28 mouse cellular contexts compared by ENCODE assay signal in genomic region chr10:117100175-117100574, GRCm38 (mm10). TPM values are rescaled to one million over a fixed set of nuclear protein-coding genes. Genes with fewer than 3 reads are reported as not detected.
DNase-seq lines count a peak whose midpoint lies in the region; ATAC-seq and TF ChIP-seq lines count a peak whose summit lies in the region.
"Had no signal": no experiment of that assay in that cellular context is flagged by ENCODE, and none has a peak within 500 bp of the region (broad histone marks: within the 10 kb centered on the region; RNA-seq: fewer than 3 reads in every experiment).

No protein-coding gene starts in this region.

- H3K4me1 ChIP-seq in liver, embryonic 16.5 days (ENCODE audit: control insufficient read depth, low read depth, low read length), result peaks cover 43% of the 10 kb centered on the region
- H3K4me1 ChIP-seq in forebrain, postnatal 0 days (ENCODE audit: insufficient read depth), result no peaks in the 10 kb centered on the region

- H3K4me2 ChIP-seq in liver, embryonic 16.5 days (ENCODE audit: low read depth, low read length), result no peak overlapping the region
- H3K4me2 ChIP-seq in forebrain, postnatal 0 days (ENCODE audit: low read depth), result no peak overlapping the region
- H3K4me2 ChIP-seq: embryonic facial prominence, embryonic 12.5 days; embryonic facial prominence, embryonic 15.5 days; heart, embryonic 13.5 days; hindbrain, embryonic 12.5 days; hindbrain, embryonic 15.5 days had no signal

- 66% methylated on average over 5 of the region's 5 CpGs for WGBS in liver, embryonic 16.5 days (ENCODE audit: insufficient replicate concordance)
- WGBS in forebrain, postnatal 0 days, result 88% methylated on average over 5 of the region's 5 CpGs

- peak overlapping the region; percentile 42; the same call in 1 of the 2 replicates for H3K27ac ChIP-seq in liver, embryonic 16.5 days (ENCODE audit: low read length)
- no peak overlapping the region for H3K27ac ChIP-seq in forebrain, postnatal 0 days (ENCODE audit: low read depth, low read length)
- H3K27ac ChIP-seq: embryonic facial prominence, embryonic 12.5 days; embryonic facial prominence, embryonic 15.5 days; heart, adult 2 months; heart, embryonic 10.5 days; heart, embryonic 13.5 days; hindbrain, embryonic 12.5 days; hindbrain, embryonic 15.5 days had no signal

- no peaks in the 10 kb centered on the region for H3K27me3 ChIP-seq in liver, embryonic 16.5 days (ENCODE audit: control insufficient read depth, insufficient read depth, low read depth, low read length)
- no peaks in the 10 kb centered on the region for H3K27me3 ChIP-seq in forebrain, postnatal 0 days (ENCODE audit: insufficient read depth, low read length)
- H3K27me3 ChIP-seq: embryonic facial prominence, embryonic 12.5 days; embryonic facial prominence, embryonic 15.5 days; heart, embryonic 13.5 days; hindbrain, embryonic 12.5 days; hindbrain, embryonic 15.5 days; Patski had no signal

- H3K9me3 ChIP-seq in liver, embryonic 16.5 days (replicated peaks; ENCODE audit: control insufficient read depth, low read length), result no peaks in the 10 kb centered on the region
- no peaks in the 10 kb centered on the region for H3K9me3 ChIP-seq in forebrain, postnatal 0 days (ENCODE audit: low read length)
- H3K9me3 ChIP-seq: embryonic facial prominence, embryonic 12.5 days; embryonic facial prominence, embryonic 15.5 days; heart, embryonic 10.5 days; heart, embryonic 13.5 days; hindbrain, embryonic 12.5 days; hindbrain, embryonic 15.5 days had no signal

- H3K36me3 ChIP-seq in liver, embryonic 16.5 days (ENCODE audit: control insufficient read depth, insufficient read depth), result no peaks in the 10 kb centered on the region; the same call in 1 of the 2 replicates
- H3K36me3 ChIP-seq in forebrain, postnatal 0 days (ENCODE audit: insufficient read depth), result no peaks in the 10 kb centered on the region
- H3K36me3 ChIP-seq: embryonic facial prominence, embryonic 12.5 days; embryonic facial prominence, embryonic 15.5 days; heart, embryonic 10.5 days; hindbrain, embryonic 12.5 days; hindbrain, embryonic 15.5 days had no signal

- intact Hi-C loops in heart, postnatal 25 days (cut with DNase I), result no loop called here
- intact Hi-C loops in left cerebral cortex, postnatal 25 days (cut with DNase I), result no loop called here

- TF ChIP-seq CTCF in forebrain, postnatal 0 days (IDR thresholded peaks at IDR 0.05; ENCODE audit: low read depth), result no peak

- no peak for ATAC-seq in liver, embryonic 16.5 days (ENCODE audit: low read depth)
- ATAC-seq in forebrain, postnatal 0 days, result no peak
- ATAC-seq: forebrain, embryonic 14.5 days; Patski had no signal

- H3K9ac ChIP-seq in liver, embryonic 16.5 days (ENCODE audit: low read depth, low read length), result no peak overlapping the region
- H3K9ac ChIP-seq in forebrain, postnatal 0 days, result no peak overlapping the region
- H3K9ac ChIP-seq: embryonic facial prominence, embryonic 12.5 days; embryonic facial prominence, embryonic 15.5 days; heart, embryonic 13.5 days; hindbrain, embryonic 12.5 days; hindbrain, embryonic 15.5 days had no signal

- no peak overlapping the region for H3K4me3 ChIP-seq in liver, embryonic 16.5 days (ENCODE audit: low read depth, low read length)
- H3K4me3 ChIP-seq in forebrain, postnatal 0 days (ENCODE audit: low read depth, low read length), result no peak overlapping the region
- H3K4me3 ChIP-seq: embryonic facial prominence, embryonic 12.5 days; embryonic facial prominence, embryonic 15.5 days; heart, adult 2 months; heart, embryonic 10.5 days; heart, embryonic 13.5 days; hindbrain, embryonic 12.5 days; hindbrain, embryonic 15.5 days had no signal

- peak; percentile 52 for DNase-seq in heart, adult 11 months
- no peak for DNase-seq in heart, postnatal 25 days (ENCODE audit: low spot score)
- DNase-seq in 3T3-L1 (ENCODE audit: low read depth, low spot score) (peak; percentile 56), NIH3T3 (ENCODE audit: low read depth) (peak; percentile 33)
- DNase-seq in neural tube, embryonic 10.5 days (ENCODE audit: extremely low spot score, low spot score), result no peak
- DNase-seq in left cerebral cortex, postnatal 25 days (ENCODE audit: low spot score in 2 of 2), result no peak
- DNase-seq in forebrain, postnatal 0 days, result no peak
- DNase-seq: adrenal gland, postnatal 10 days; cerebellum, adult 2 months; cerebellum, adult 9-11 months; cerebellum, postnatal 25 days; gastrocnemius, postnatal 25 days; heart, adult 2 months; heart, postnatal 14 days had no signal

RNA-seq across cellular contexts. Expression of gene Cct2, which starts 36.6 kb away (rescaled TPM):
- total RNA-seq in heart, postnatal 25 days (2021), result 100 to 1,000 TPM; 129 to 137 TPM
- 115 and 127 TPM in 2 replicates for polyA plus RNA-seq in liver, embryonic 16.5 days (2015; fragmentation: Nextera tagmentation; extraction: Ambion mirVana)
- 100 to 1,000 TPM; 160 to 167 TPM for total RNA-seq in left cerebral cortex, postnatal 25 days (2021)
- 399 and 404 TPM in 2 replicates for total RNA-seq in forebrain, postnatal 0 days (2014; rRNA removed)
- polyA plus RNA-seq in forebrain, postnatal 0 days (2015; fragmentation: Nextera tagmentation; extraction: Ambion mirVana), result 240 and 249 TPM in 2 replicates

RNA-seq across cellular contexts. Expression of gene Frs2, which starts 48.2 kb away (rescaled TPM):
- 10 to 100 TPM; 16.3 to 17.1 TPM for total RNA-seq in heart, postnatal 25 days (2021)
- polyA plus RNA-seq in liver, embryonic 16.5 days (2015; fragmentation: Nextera tagmentation; extraction: Ambion mirVana), result 7.4 and 9.0 TPM in 2 replicates
- total RNA-seq in left cerebral cortex, postnatal 25 days (2021), result 10 to 100 TPM; 31.5 to 36.5 TPM
- 17.0 and 28.7 TPM in 2 replicates for total RNA-seq in forebrain, postnatal 0 days (2014; rRNA removed)
- 11.3 and 17.2 TPM in 2 replicates for polyA plus RNA-seq in forebrain, postnatal 0 days (2015; fragmentation: Nextera tagmentation; extraction: Ambion mirVana)

RNA-seq across cellular contexts. Expression of gene Lrrc10, which starts 55.0 kb away (rescaled TPM):
- total RNA-seq in heart, postnatal 25 days (2021), result 100 to 1,000 TPM; 175 to 176 TPM
- not detected in 2 replicates for polyA plus RNA-seq in liver, embryonic 16.5 days (2015; fragmentation: Nextera tagmentation; extraction: Ambion mirVana)
- total RNA-seq in left cerebral cortex, postnatal 25 days (2021), result not detected
- total RNA-seq in forebrain, postnatal 0 days (2014; rRNA removed), result not detected in 2 replicates
- 0.13 TPM in 1 of 2 replicates, not detected in the other for polyA plus RNA-seq in forebrain, postnatal 0 days (2015; fragmentation: Nextera tagmentation; extraction: Ambion mirVana)
- total RNA-seq: adrenal gland, adult 18-20 months; adrenal gland, postnatal 10 days; adrenal gland, postnatal 36 days; common myeloid progenitor, adult 5-6 weeks; gastrocnemius, postnatal 25 days; hematopoietic stem cell, adult 5-6 weeks had no signal
- polyA plus RNA-seq: cerebellum, adult 2 months; embryonic facial prominence, embryonic 12.5 days; forebrain, embryonic 11.5 days; forebrain, embryonic 14.5 days; hindbrain, embryonic 12.5 days; hindbrain, embryonic 15.5 days; Patski had no signal

Comparison
In these comparisons a context has a peak if more than half of its experiments do, and no peak if none do; other contexts are left out.
1. DNase-seq: peak in heart, adult 11 months (single experiment), 3T3-L1 (single experiment) and NIH3T3 (single experiment); none in heart, postnatal 25 days (single experiment), neural tube, embryonic 10.5 days (single experiment), left cerebral cortex, postnatal 25 days (0 of 2) and forebrain, postnatal 0 days (single experiment).
2. RNA of gene Lrrc10, which starts 55.0 kb away (total RNA-seq): 175 to 176 TPM in heart, postnatal 25 days; not detected in left cerebral cortex, postnatal 25 days and not detected in forebrain, postnatal 0 days; every median in the first group is over 100 times any median in the second.